Mouse (Mus musculus): ENCODE data around the gene Rpp21. TPM values are rescaled to one million over a fixed set of nuclear protein-coding genes. Genes with fewer than 3 reads are reported as not detected.
A peak's percentile ranks its signal among the peaks of the same experiment; 100 is the strongest.

Gene Rpp21
- total and polyA plus RNA-seq, 3 experiments: 63.9 to 86.9 (median 67.4) TPM

DNA sequence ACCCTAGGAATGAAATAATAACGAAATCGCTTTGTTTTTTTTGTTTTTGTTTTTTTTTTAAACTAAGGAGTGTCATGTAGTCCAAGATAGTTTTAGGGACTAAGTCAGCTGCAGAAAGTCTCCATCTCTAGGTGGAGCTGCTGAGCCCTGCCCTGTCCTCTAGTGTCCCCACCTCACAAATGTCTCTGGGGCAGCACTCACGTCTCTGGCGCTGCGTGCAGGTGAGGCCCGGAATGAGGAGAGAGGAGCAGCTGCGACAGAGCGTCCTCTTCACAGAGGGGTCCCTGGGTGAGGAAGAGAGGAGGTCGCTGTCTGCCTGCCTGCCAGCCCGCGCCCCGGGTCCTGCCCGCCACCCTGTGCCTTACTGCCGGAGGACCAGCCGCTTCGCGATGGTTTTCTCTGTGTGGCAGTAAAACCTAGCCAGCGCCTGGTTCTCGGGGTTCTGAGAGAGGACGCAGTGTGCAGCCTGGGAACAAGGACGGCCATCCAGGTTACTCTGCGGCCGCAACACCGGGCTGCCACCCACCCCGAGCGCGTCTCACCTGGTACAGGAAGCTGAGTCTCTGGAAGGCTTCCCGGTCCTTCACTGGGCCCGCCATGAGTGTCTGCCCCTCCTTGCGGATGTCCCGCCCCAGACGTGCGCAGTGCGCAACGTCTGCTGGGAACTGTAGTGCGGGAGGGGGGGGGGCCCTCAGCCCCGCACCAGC is 475 bp downstream of the Rpp21 start:
- 0 out of 2 replicates have a peak, but pooled peaks cover under 1% of the 10 kb centered on the region for H3K27me3 ChIP-seq (ENCODE audit: insufficient read depth, low read length)
- H3K9me3 ChIP-seq (replicated peaks): no peaks in the 10 kb centered on the region
- peaks cover 13% of the 10 kb centered on the region for H3K4me1 ChIP-seq (ENCODE audit: insufficient read depth, low read depth, low read length)
- peaks cover 64% of the 10 kb centered on the region for H3K36me3 ChIP-seq (replicated peaks)
- H3K4me3 ChIP-seq (ENCODE audit: low read depth, low read length): peak overlapping the region; percentile 89
- TF ChIP-seq CTCF (IDR thresholded peaks at IDR 0.05; ENCODE audit: low read depth, low read length) (peak; percentile 37; the same call in 1 of the 2 replicates), GATA1 (IDR thresholded peaks at IDR 0.05; ENCODE audit: borderline replicate concordance, low read length) (no peak)
- ATAC-seq (ENCODE audit: extremely low read depth, insufficient number of reproducible peaks, low FRiP score, poor library complexity, severe bottlenecking) (peak; percentile 81), DNase-seq (ENCODE audit: low spot score) (peak; percentile 90)

GRCm38 (mm10) chr17:36253087-36253600 is 4.7 kb downstream of the Rpp21 start:
- TF ChIP-seq TAL1 (conservative IDR thresholded peaks at IDR 0.05; ENCODE audit: low read depth, low read length) (no peak), POLR2AphosphoS5 (IDR thresholded peaks at IDR 0.05; ENCODE audit: insufficient replicate concordance, low read depth, low read length) (no peak), CTCF (IDR thresholded peaks at IDR 0.05; ENCODE audit: low read depth, low read length) (no peak), GATA2 (IDR thresholded peaks at IDR 0.05; ENCODE audit: borderline replicate concordance, low read depth, low read length) (no peak), GATA1 (IDR thresholded peaks at IDR 0.05; ENCODE audit: borderline replicate concordance, low read length) (no peak)
- no peaks in the 10 kb centered on the region for H3K9me3 ChIP-seq (replicated peaks)
- H3K4me1 ChIP-seq (ENCODE audit: insufficient read depth, low read depth, low read length): peaks cover 14% of the 10 kb centered on the region
- no peak for ATAC-seq (ENCODE audit: extremely low read depth, insufficient number of reproducible peaks, low FRiP score, poor library complexity, severe bottlenecking)
- peaks cover 22% of the 10 kb centered on the region for H3K36me3 ChIP-seq (replicated peaks)
- peaks cover 9% of the 10 kb centered on the region; the same call in 1 of the 2 replicates for H3K27me3 ChIP-seq (ENCODE audit: insufficient read depth, low read length)
- DNase-seq (ENCODE audit: low spot score): no peak
- no peak overlapping the region for H3K4me3 ChIP-seq (ENCODE audit: low read depth, low read length)

- peaks cover 9% of the 10 kb centered on the region; the same call in 1 of the 2 replicates for H3K27me3 ChIP-seq (ENCODE audit: insufficient read depth, low read length)
- no peak for DNase-seq (ENCODE audit: low spot score)
Measured at GRCm38 (mm10) chr17:36252250-36252876, 5.5 kb downstream of the Rpp21 start.

DNA sequence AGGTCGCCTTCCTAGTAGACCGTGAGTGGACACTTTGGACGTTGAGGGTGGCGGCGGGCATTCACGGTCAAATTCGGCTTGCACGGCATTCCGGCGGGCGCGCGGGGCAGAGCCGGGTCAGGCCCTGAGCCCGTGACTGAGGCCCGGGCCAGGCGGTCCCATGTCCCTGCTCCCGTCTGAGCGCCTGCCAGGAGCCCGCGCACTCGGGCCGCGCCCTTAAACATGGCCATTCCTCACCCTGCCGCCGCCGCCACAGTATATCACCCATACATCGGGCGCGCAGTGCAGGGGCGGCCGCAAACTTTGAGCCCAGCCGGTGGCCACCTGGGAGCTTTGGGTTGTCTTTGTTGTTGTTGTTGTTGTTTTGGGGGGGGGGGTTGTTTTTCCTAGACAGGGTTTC is 9.0 kb downstream of the Rpp21 start:
- Histone ChIP-seq H3K4me1 (ENCODE audit: insufficient read depth, low read depth, low read length) (0 out of 2 replicates have a peak, but pooled peaks cover 2% of the 10 kb centered on the region), H3K9me3 (replicated peaks) (no peaks in the 10 kb centered on the region), H3K36me3 (replicated peaks) (no peaks in the 10 kb centered on the region), H3K27me3 (ENCODE audit: insufficient read depth, low read length) (peaks cover 9% of the 10 kb centered on the region), H3K4me3 (ENCODE audit: low read depth, low read length) (no peak overlapping the region)
- DNase-seq (ENCODE audit: low spot score): no peak
- ATAC-seq (ENCODE audit: extremely low read depth, insufficient number of reproducible peaks, low FRiP score, poor library complexity, severe bottlenecking): no peak
- TF ChIP-seq POLR2AphosphoS5 (IDR thresholded peaks at IDR 0.05; ENCODE audit: insufficient replicate concordance, low read depth, low read length) (no peak), CTCF (IDR thresholded peaks at IDR 0.05; ENCODE audit: low read depth, low read length) (no peak), GATA1 (IDR thresholded peaks at IDR 0.05; ENCODE audit: borderline replicate concordance, low read length) (no peak), GATA2 (IDR thresholded peaks at IDR 0.05; ENCODE audit: borderline replicate concordance, low read depth, low read length) (no peak), TAL1 (conservative IDR thresholded peaks at IDR 0.05; ENCODE audit: low read depth, low read length) (no peak)

More at GRCm38 (mm10) chr17:36252250-36252876, 5.5 kb downstream of the Rpp21 start:
- Histone ChIP-seq H3K4me1 (ENCODE audit: insufficient read depth, low read depth, low read length) (peaks cover 10% of the 10 kb centered on the region), H3K36me3 (replicated peaks) (peaks cover 22% of the 10 kb centered on the region), H3K9me3 (replicated peaks) (no peaks in the 10 kb centered on the region), H3K4me3 (ENCODE audit: low read depth, low read length) (no peak overlapping the region)
- no peak for ATAC-seq (ENCODE audit: extremely low read depth, insufficient number of reproducible peaks, low FRiP score, poor library complexity, severe bottlenecking)
- TF ChIP-seq CTCF (IDR thresholded peaks at IDR 0.05; ENCODE audit: low read depth, low read length) (no peak), GATA1 (IDR thresholded peaks at IDR 0.05; ENCODE audit: borderline replicate concordance, low read length) (no peak), GATA2 (IDR thresholded peaks at IDR 0.05; ENCODE audit: borderline replicate concordance, low read depth, low read length) (no peak), TAL1 (conservative IDR thresholded peaks at IDR 0.05; ENCODE audit: low read depth, low read length) (no peak), POLR2AphosphoS5 (IDR thresholded peaks at IDR 0.05; ENCODE audit: insufficient replicate concordance, low read depth, low read length) (no peak)

- no peak for TF ChIP-seq GATA2 (IDR thresholded peaks at IDR 0.05; ENCODE audit: borderline replicate concordance, low read depth, low read length)
- no peak for TF ChIP-seq POLR2AphosphoS5 (IDR thresholded peaks at IDR 0.05; ENCODE audit: insufficient replicate concordance, low read depth, low read length)
- no peak for TF ChIP-seq GATA1 (IDR thresholded peaks at IDR 0.05; ENCODE audit: borderline replicate concordance, low read length)
- TF ChIP-seq CTCF (IDR thresholded peaks at IDR 0.05; ENCODE audit: low read depth, low read length): no peak
- no peak for TF ChIP-seq TAL1 (conservative IDR thresholded peaks at IDR 0.05; ENCODE audit: low read depth, low read length)
- ATAC-seq (ENCODE audit: extremely low read depth, insufficient number of reproducible peaks, low FRiP score, poor library complexity, severe bottlenecking) (no peak), DNase-seq (ENCODE audit: low spot score) (no peak)
- peaks cover 13% of the 10 kb centered on the region for H3K27me3 ChIP-seq (ENCODE audit: insufficient read depth, low read length)
- no peak overlapping the region for H3K4me3 ChIP-seq (ENCODE audit: low read depth, low read length)
- no peaks in the 10 kb centered on the region for H3K36me3 ChIP-seq (replicated peaks)
- H3K9me3 ChIP-seq (replicated peaks): no peaks in the 10 kb centered on the region
- peaks cover 14% of the 10 kb centered on the region for H3K4me1 ChIP-seq (ENCODE audit: insufficient read depth, low read depth, low read length)
Measured at GRCm38 (mm10) chr17:36245741-36246140, 12.1 kb downstream of the Rpp21 start.

GRCm38 (mm10) chr17:36244031-36244430 is 13.8 kb downstream of the Rpp21 start:
- ATAC-seq (ENCODE audit: extremely low read depth, insufficient number of reproducible peaks, low FRiP score, poor library complexity, severe bottlenecking): no peak
- H3K27me3 ChIP-seq (ENCODE audit: insufficient read depth, low read length): peaks cover 13% of the 10 kb centered on the region
- no peaks in the 10 kb centered on the region for H3K9me3 ChIP-seq (replicated peaks)
- peaks cover 14% of the 10 kb centered on the region for H3K4me1 ChIP-seq (ENCODE audit: insufficient read depth, low read depth, low read length)
- TF ChIP-seq GATA2 (IDR thresholded peaks at IDR 0.05; ENCODE audit: borderline replicate concordance, low read depth, low read length) (no peak), TAL1 (conservative IDR thresholded peaks at IDR 0.05; ENCODE audit: low read depth, low read length) (no peak), POLR2AphosphoS5 (IDR thresholded peaks at IDR 0.05; ENCODE audit: insufficient replicate concordance, low read depth, low read length) (no peak), CTCF (IDR thresholded peaks at IDR 0.05; ENCODE audit: low read depth, low read length) (no peak), GATA1 (IDR thresholded peaks at IDR 0.05; ENCODE audit: borderline replicate concordance, low read length) (no peak)
- no peak for DNase-seq (ENCODE audit: low spot score)
- no peaks in the 10 kb centered on the region for H3K36me3 ChIP-seq (replicated peaks)
- H3K4me3 ChIP-seq (ENCODE audit: low read depth, low read length): no peak overlapping the region

Data from G1E (cell line).